Mouse (Mus musculus) MEL (cell line): ENCODE data around the gene Lmtk3. TPM values are rescaled to one million over a fixed set of nuclear protein-coding genes. Genes with fewer than 3 reads are reported as not detected.

Experiments used
- DNase-seq: peaks from one replicate; pipeline ENCODE4 v3.0.0; 2011; ENCODE audit warnings: low read depth, low spot score
- H3K27ac ChIP-seq: 2 replicates; pipeline ENCODE4 v1.5.1; 2012; ENCODE audit warnings: low read depth, mild to moderate bottlenecking, control low read depth, low read length, moderate library complexity; ENCODE audit not compliant: control insufficient read depth
- H3K27me3 ChIP-seq, 2 experiments: fragments of 150-350 bp in 1 of 2; sonication (generic) in 1 of 2; 2 replicates each; pipeline ENCODE4 v1.6.1; 2012; ENCODE audit warnings: low read length in 2 of 2, mild to moderate bottlenecking in 2 of 2, improper control_type of control experiment in 1 of 2, moderate library complexity in 1 of 2; ENCODE audit not compliant: insufficient read depth in 2 of 2, control insufficient read depth in 1 of 2
- H3K36me3 ChIP-seq, 2 experiments: 2 replicates each; pipeline ENCODE4 v1.6.1; 2012 to 2014; ENCODE audit warnings: low read length in 2 of 2, improper control_type of control experiment in 1 of 2, inconsistent platforms in 1 of 2, mild to moderate bottlenecking in 1 of 2; ENCODE audit not compliant: insufficient read depth in 2 of 2, control insufficient read depth in 1 of 2
- H3K4me1 ChIP-seq, 2 experiments: fragments of 150-350 bp in 1 of 2; sonication (generic) in 1 of 2; 2 replicates each; pipeline ENCODE4 v1.6.1; 2012; ENCODE audit warnings: low read length in 2 of 2, improper control_type of control experiment in 1 of 2, mild to moderate bottlenecking in 1 of 2; ENCODE audit not compliant: insufficient read depth in 2 of 2, control insufficient read depth in 1 of 2
- H3K4me3 ChIP-seq, 2 experiments: fragments of 150-350 bp in 1 of 2; sonication (generic) in 1 of 2; 2 replicates each; pipeline ENCODE4 v1.5.1; 2012; ENCODE audit warnings: low read depth in 2 of 2, low read length in 2 of 2, mild to moderate bottlenecking in 2 of 2, moderate library complexity in 2 of 2, control low read depth in 1 of 2, improper control_type of control experiment in 1 of 2; ENCODE audit not compliant: control insufficient read depth in 1 of 2, insufficient read depth in 1 of 2
- H3K79me2 ChIP-seq: 2 replicates; pipeline ENCODE4 v1.6.1; 2012; ENCODE audit warnings: mild to moderate bottlenecking, low read length, moderate library complexity; ENCODE audit not compliant: control insufficient read depth, poor library complexity, insufficient read depth
- H3K9ac ChIP-seq: 2 replicates; pipeline ENCODE4 v1.6.1; 2012; ENCODE audit warnings: low read depth, mild to moderate bottlenecking, control low read depth, low read length, moderate library complexity; ENCODE audit not compliant: control insufficient read depth, poor library complexity, severe bottlenecking
- H3K9me3 ChIP-seq: fragments of 150-350 bp; sonication (generic); replicated peaks from 2 replicates; pipeline ENCODE4 v1.6.1; 2012; ENCODE audit warnings: mild to moderate bottlenecking, low read length, improper control_type of control experiment, moderate library complexity; ENCODE audit not compliant: insufficient read depth
- BHLHE40 ChIP-seq: IDR thresholded peaks from 2 replicates; pipeline ENCODE4 v1.6.1; 2012; ENCODE audit warnings: low read depth, mild to moderate bottlenecking, inconsistent platforms, low read length, improper control_type of control experiment, borderline replicate concordance
- CHD1 ChIP-seq: IDR thresholded peaks from 2 replicates; pipeline ENCODE4 v1.6.1; 2012; ENCODE audit warnings: low read depth, mild to moderate bottlenecking, inconsistent platforms, low read length, improper control_type of control experiment
- CTCF ChIP-seq, 3 experiments: IDR thresholded peaks in 2 of 3; conservative IDR thresholded peaks in 1 of 3; 2 replicates each; pipeline ENCODE4 v1.5.1; 2011 to 2012; ENCODE audit warnings: low read length in 3 of 3, low read depth in 2 of 3, mild to moderate bottlenecking in 2 of 3, improper control_type of control experiment in 1 of 3, inconsistent platforms in 1 of 3, mixed read lengths in 1 of 3, moderate library complexity in 1 of 3; ENCODE audit not compliant: control insufficient read depth in 1 of 3, insufficient read depth in 1 of 3, poor library complexity in 1 of 3, severe bottlenecking in 1 of 3
- ETS1 ChIP-seq: IDR thresholded peaks from 2 replicates; pipeline ENCODE4 v1.6.1; 2012; ENCODE audit warnings: low read depth, mild to moderate bottlenecking, inconsistent platforms, low read length, improper control_type of control experiment, moderate library complexity
- GABPA ChIP-seq: IDR thresholded peaks from 2 replicates; pipeline ENCODE4 v1.6.1; 2012; ENCODE audit warnings: low read depth, mild to moderate bottlenecking, inconsistent platforms, low read length, improper control_type of control experiment, moderate library complexity
- MAZ ChIP-seq: IDR thresholded peaks from 2 replicates; pipeline ENCODE4 v1.6.1; 2012; ENCODE audit warnings: low read depth, mild to moderate bottlenecking, inconsistent platforms, low read length, improper control_type of control experiment
- POLR2A ChIP-seq, 2 experiments: IDR thresholded peaks; 2 replicates each; pipeline ENCODE4 v1.6.1; 2011 to 2012; ENCODE audit warnings: low read length in 2 of 2, mild to moderate bottlenecking in 2 of 2, control low read depth in 1 of 2, improper control_type of control experiment in 1 of 2, low read depth in 1 of 2, moderate library complexity in 1 of 2; ENCODE audit not compliant: control insufficient read depth in 1 of 2, insufficient read depth in 1 of 2, poor library complexity in 1 of 2
- POLR2AphosphoS5 ChIP-seq: IDR thresholded peaks from 2 replicates; pipeline ENCODE4 v1.6.1; 2012; ENCODE audit warnings: low read depth, borderline replicate concordance, mild to moderate bottlenecking, inconsistent platforms, low read length, moderate library complexity, mixed read lengths
- RAD21 ChIP-seq: IDR thresholded peaks from 2 replicates; pipeline ENCODE4 v1.6.1; 2011; ENCODE audit warnings: mild to moderate bottlenecking, low read depth, low read length, improper control_type of control experiment
- SIN3A ChIP-seq: IDR thresholded peaks from 2 replicates; pipeline ENCODE4 v1.6.1; 2012; ENCODE audit warnings: low read length, improper control_type of control experiment, inconsistent platforms
- SMC3 ChIP-seq: IDR thresholded peaks from 2 replicates; pipeline ENCODE4 v1.6.1; 2011; ENCODE audit warnings: low read depth, low read length, improper control_type of control experiment
- TAL1 ChIP-seq: IDR thresholded peaks from 2 replicates; pipeline ENCODE4 v1.6.1; 2012; ENCODE audit warnings: mild to moderate bottlenecking, inconsistent platforms, low read length, moderate library complexity, mixed read lengths
- TCF12 ChIP-seq: IDR thresholded peaks from 2 replicates; pipeline ENCODE4 v1.6.1; 2014; ENCODE audit warnings: low read depth, mild to moderate bottlenecking, inconsistent platforms, low read length, improper control_type of control experiment, moderate library complexity
- USF1 ChIP-seq: IDR thresholded peaks from 2 replicates; pipeline ENCODE4 v1.6.1; 2014; ENCODE audit warnings: low read depth, mild to moderate bottlenecking, inconsistent platforms, low read length, improper control_type of control experiment, moderate library complexity
- polyA plus RNA-seq, 2 experiments: library from polyadenylated mRNA; stranded (reverse) in 1 of 2; unstranded in 1 of 2; fragments of >175 nt in 1 of 2; fragments of >200 nt in 1 of 2; gene quantifications; 2 replicates each; pipeline versions ENCODE4 v1.2.1 to v1.2.4; 2012; ENCODE audit warnings: low replicate concordance in 2 of 2, low read depth in 1 of 2; ENCODE audit not compliant: insufficient read length in 2 of 2, insufficient read depth in 1 of 2, missing spikeins in 1 of 2
- total RNA-seq: library from RNA; depleted of rRNA; stranded (reverse); fragments of 300-350 nt; gene quantifications from 2 replicates; pipeline ENCODE4 v1.2.3, GENCODE M21; 2012; rRNA removed

Gene Lmtk3
- total and polyA plus RNA-seq, 3 experiments = 0.04 to 0.40 TPM; not detected in 1

- H3K27me3 ChIP-seq = no peaks in the 10 kb centered on the region
- H3K9ac ChIP-seq = no peak overlapping the region
- no peaks in the 10 kb centered on the region for H3K9me3 ChIP-seq
- no peak overlapping the region for H3K4me3 ChIP-seq
- no peak overlapping the region for H3K27ac ChIP-seq
- DNase-seq = no peak
- H3K79me2 ChIP-seq = no peaks in the 10 kb centered on the region
- no peak for TF ChIP-seq CTCF (IDR thresholded peaks at IDR 0.05 in 2 of 3, conservative IDR thresholded peaks at IDR 0.05 in 1 of 3; ENCODE audit: control insufficient read depth in 1 of 3, insufficient read depth in 1 of 3, low read depth in 2 of 3, low read length in 3 of 3, poor library complexity in 1 of 3, severe bottlenecking in 1 of 3)
- no peak for TF ChIP-seq CHD1
- no peak for TF ChIP-seq TCF12
- no peak for TF ChIP-seq BHLHE40
- no peak for TF ChIP-seq POLR2AphosphoS5
- TF ChIP-seq GABPA = no peak
- TF ChIP-seq TAL1 = no peak
- no peak for TF ChIP-seq RAD21
- TF ChIP-seq ETS1 = no peak
- TF ChIP-seq SIN3A = no peak
- TF ChIP-seq POLR2A (IDR thresholded peaks at IDR 0.05; ENCODE audit: control insufficient read depth in 1 of 2, insufficient read depth in 1 of 2, low read depth in 1 of 2, low read length in 2 of 2, poor library complexity in 1 of 2) = no peak
- TF ChIP-seq USF1 = no peak
- no peak for TF ChIP-seq MAZ
- TF ChIP-seq SMC3 = no peak
- no peaks in the 10 kb centered on the region for H3K4me1 ChIP-seq
- H3K36me3 ChIP-seq = no peaks in the 10 kb centered on the region
These were observed 69.6 kb downstream of the Lmtk3 start for GRCm38 (mm10) chr7:45853089-45853488.

Other genes with a start within 250 kb of the Lmtk3 start
- gene Hsd17b14, start 228.8 kb upstream of the Lmtk3 start, total RNA-seq = 1.8 and 2.0 TPM in 2 replicates
- gene Hsd17b14, start 228.8 kb upstream of the Lmtk3 start, polyA plus RNA-seq = 1 to 10 TPM in 1 of 2 experiments, not detected in 1; 9.3 TPM
- 47.4 and 49.4 TPM in 2 replicates for gene Bcat2, start 213.6 kb upstream of the Lmtk3 start, total RNA-seq
- 100 to 1,000 TPM in 1 of 2 experiments, not detected in 1; 140 TPM for gene Bcat2, start 213.6 kb upstream of the Lmtk3 start, polyA plus RNA-seq
- gene Fgf21, start 168.2 kb upstream of the Lmtk3 start, total RNA-seq = not detected in 2 replicates
- gene Fgf21, start 168.2 kb upstream of the Lmtk3 start, polyA plus RNA-seq = not detected
- 0.07 TPM in 1 of 2 replicates, not detected in the other for gene Fut1, start 166.4 kb upstream of the Lmtk3 start, total RNA-seq
- gene Fut1, start 166.4 kb upstream of the Lmtk3 start, polyA plus RNA-seq = under 1 TPM in 1 of 2 experiments, not detected in 1; 0.04 TPM
- not detected in 2 replicates for gene Izumo1, start 161.9 kb upstream of the Lmtk3 start, total RNA-seq
- under 1 TPM in 1 of 2 experiments, not detected in 1; 0.04 TPM for gene Izumo1, start 161.9 kb upstream of the Lmtk3 start, polyA plus RNA-seq
- gene Rasip1, start 156.2 kb upstream of the Lmtk3 start, total RNA-seq = 1.1 TPM in 2 replicates
- under 1 TPM in 1 of 2 experiments, not detected in 1; 0.65 TPM for gene Rasip1, start 156.2 kb upstream of the Lmtk3 start, polyA plus RNA-seq
- gene Mamstr, start 143.8 kb upstream of the Lmtk3 start, total RNA-seq = not detected in 2 replicates
- not detected for gene Mamstr, start 143.8 kb upstream of the Lmtk3 start, polyA plus RNA-seq
- gene Fut2, start 117.3 kb upstream of the Lmtk3 start, total RNA-seq = not detected in 2 replicates
- not detected for gene Fut2, start 117.3 kb upstream of the Lmtk3 start, polyA plus RNA-seq
- not detected in 2 replicates for gene Ntn5, start 99.7 kb upstream of the Lmtk3 start, total RNA-seq
- under 1 TPM in 1 of 2 experiments, not detected in 1; 0.13 TPM for gene Ntn5, start 99.7 kb upstream of the Lmtk3 start, polyA plus RNA-seq
- gene Sec1, start 89.3 kb upstream of the Lmtk3 start, total RNA-seq = not detected in 2 replicates
- gene Sec1, start 89.3 kb upstream of the Lmtk3 start, polyA plus RNA-seq = not detected
- 0.29 and 0.77 TPM in 2 replicates for gene Car11, start 83.9 kb upstream of the Lmtk3 start, total RNA-seq
- gene Car11, start 83.9 kb upstream of the Lmtk3 start, polyA plus RNA-seq = 1 to 10 TPM in 1 of 2 experiments, not detected in 1; 1.5 TPM
- 21.1 and 24.4 TPM in 2 replicates for gene Dbp, start 78.7 kb upstream of the Lmtk3 start, total RNA-seq
- gene Dbp, start 78.7 kb upstream of the Lmtk3 start, polyA plus RNA-seq = 10 to 100 TPM in 1 of 2 experiments, not detected in 1; 22.5 TPM
- 3,210 and 3,724 TPM in 2 replicates for gene Rpl18, start 68.3 kb upstream of the Lmtk3 start, total RNA-seq
- 1,000 to 10,000 TPM in 1 of 2 experiments, not detected in 1; 3,544 TPM for gene Rpl18, start 68.3 kb upstream of the Lmtk3 start, polyA plus RNA-seq
- 18.3 and 21.0 TPM in 2 replicates for gene Sphk2, start 65.7 kb upstream of the Lmtk3 start, total RNA-seq
- gene Sphk2, start 65.7 kb upstream of the Lmtk3 start, polyA plus RNA-seq = 10 to 100 TPM in 1 of 2 experiments, not detected in 1; 40.2 TPM
- gene Fam83e, start 62.5 kb upstream of the Lmtk3 start, total RNA-seq = 0.95 and 1.0 TPM in 2 replicates
- gene Fam83e, start 62.5 kb upstream of the Lmtk3 start, polyA plus RNA-seq = under 1 TPM in 1 of 2 experiments, not detected in 1; 0.43 TPM
- gene Spaca4, start 57.9 kb upstream of the Lmtk3 start, total RNA-seq = not detected in 2 replicates
- under 1 TPM in 1 of 2 experiments, not detected in 1; 0.38 TPM for gene Spaca4, start 57.9 kb upstream of the Lmtk3 start, polyA plus RNA-seq
- 0.08 and 0.16 TPM in 2 replicates for gene Sult2b1, start 931 bp downstream of the Lmtk3 start, total RNA-seq
- gene Sult2b1, start 931 bp downstream of the Lmtk3 start, polyA plus RNA-seq = under 1 TPM in 1 of 2 experiments, not detected in 1; 0.47 TPM
- 42.6 and 52.9 TPM in 2 replicates for gene Cyth2, start 30.8 kb downstream of the Lmtk3 start, total RNA-seq
- gene Cyth2, start 30.8 kb downstream of the Lmtk3 start, polyA plus RNA-seq = 10 to 100 TPM in 1 of 2 experiments, not detected in 1; 92.2 TPM
- 0.39 and 0.46 TPM in 2 replicates for gene Kcnj14, start 41.0 kb downstream of the Lmtk3 start, total RNA-seq
- gene Kcnj14, start 41.0 kb downstream of the Lmtk3 start, polyA plus RNA-seq = 1 to 10 TPM in 1 of 2 experiments, not detected in 1; 1.3 TPM
- 132 and 173 TPM in 2 replicates for gene Grwd1, start 47.2 kb downstream of the Lmtk3 start, total RNA-seq
- 100 to 1,000 TPM in 1 of 2 experiments, 10 to 100 TPM in 1; 82.2 to 108 TPM for gene Grwd1, start 47.2 kb downstream of the Lmtk3 start, polyA plus RNA-seq
- 33.2 and 42.3 TPM in 2 replicates for gene Kdelr1, start 89.0 kb downstream of the Lmtk3 start, total RNA-seq
- gene Kdelr1, start 89.0 kb downstream of the Lmtk3 start, polyA plus RNA-seq = 10 to 100 TPM in 1 of 2 experiments, not detected in 1; 60.6 TPM
- gene Grin2d, start 94.6 kb downstream of the Lmtk3 start, total RNA-seq = 0.16 and 0.19 TPM in 2 replicates
- under 1 TPM in 1 of 2 experiments, not detected in 1; 0.57 TPM for gene Grin2d, start 94.6 kb downstream of the Lmtk3 start, polyA plus RNA-seq
- gene Syngr4, start 113.0 kb downstream of the Lmtk3 start, total RNA-seq = 0.33 and 0.46 TPM in 2 replicates
- gene Syngr4, start 113.0 kb downstream of the Lmtk3 start, polyA plus RNA-seq = 1 to 10 TPM in 1 of 2 experiments, not detected in 1; 1.1 TPM
- 10.1 and 10.7 TPM in 2 replicates for gene Tmem143, start 113.2 kb downstream of the Lmtk3 start, total RNA-seq
- 10 to 100 TPM in 1 of 2 experiments, not detected in 1; 20.1 TPM for gene Tmem143, start 113.2 kb downstream of the Lmtk3 start, polyA plus RNA-seq
- gene Emp3, start 137.7 kb downstream of the Lmtk3 start, total RNA-seq = 65.1 and 75.0 TPM in 2 replicates
- 100 to 1,000 TPM in 1 of 2 experiments, not detected in 1; 111 TPM for gene Emp3, start 137.7 kb downstream of the Lmtk3 start, polyA plus RNA-seq
- 0.15 TPM in 1 of 2 replicates, not detected in the other for gene Ccdc114, start 140.3 kb downstream of the Lmtk3 start, total RNA-seq
- under 1 TPM in 1 of 2 experiments, not detected in 1; 0.24 TPM for gene Ccdc114, start 140.3 kb downstream of the Lmtk3 start, polyA plus RNA-seq
- 0.12 TPM in 1 of 2 replicates, not detected in the other for gene Abcc6, start 246.6 kb downstream of the Lmtk3 start, total RNA-seq
- under 1 TPM in 1 of 2 experiments, not detected in 1; 0.04 TPM for gene Abcc6, start 246.6 kb downstream of the Lmtk3 start, polyA plus RNA-seq
- 159 and 197 TPM in 2 replicates for gene Nomo1, start 250.0 kb downstream of the Lmtk3 start, total RNA-seq
- gene Nomo1, start 250.0 kb downstream of the Lmtk3 start, polyA plus RNA-seq = 1,000 to 10,000 TPM in 1 of 2 experiments, 100 to 1,000 TPM in 1; 195 to 1,239 TPM